Mouse (Mus musculus): ENCODE results near the gene Gpr176.

The Gpr176 gene

GRCm38 (mm10) chr2:118248016-118248415 lies 125.2 kb downstream of the Gpr176 start:
- intact Hi-C loops (cut with DNase I), result loop anchor here (10.0 kb wide), 1 partner anchor 793 kb away; no protein-coding TSS in a partner anchor

GRCm38 (mm10) chr2:118245914-118246313 lies 127.3 kb downstream of the Gpr176 start:
- intact Hi-C loops (cut with DNase I), result loop anchor here (2.0 to 10.0 kb wide), 2 partner anchors 45 to 791 kb away; no protein-coding TSS in a partner anchor

- intact Hi-C loops (cut with DNase I), result no loop called here
Measured at GRCm38 (mm10) chr2:118236196-118236595, 137.0 kb downstream of the Gpr176 start.

- intact Hi-C loops (cut with DNase I), result no loop called here
Measured at GRCm38 (mm10) chr2:118235614-118236013, 137.6 kb downstream of the Gpr176 start.

GRCm38 (mm10) chr2:118230544-118230943 lies 142.7 kb downstream of the Gpr176 start:
- intact Hi-C loops (cut with DNase I), result no loop called here

- intact Hi-C loops (cut with DNase I), result no loop called here
Measured at GRCm38 (mm10) chr2:118228486-118229079, 144.6 kb downstream of the Gpr176 start.

Small RNA genes lying within 50 kb of the gene (microRNA-seq; reads per million reads assigned to microRNA genes)
- 0 reads per million in 2 experiments for gene Gm22800
